Mouse (Mus musculus) central nervous system, embryonic 18 days (tissue): ENCODE data around the gene Wdr86. TPM values are rescaled to one million over a fixed set of nuclear protein-coding genes. Genes with fewer than 3 reads are reported as not detected.

Source experiments
- polyA plus RNA-seq: library from polyadenylated mRNA; depleted of rRNA; stranded (reverse); fragments of >200 nt; gene quantifications from 2 replicates; pipeline ENCODE4 v1.2.3, GENCODE M21; 2012; rRNA removed

Wdr86 gene
- 7.7 and 9.3 TPM in 2 replicates for polyA plus RNA-seq

GRCm38 (mm10) chr5:24730488-24730871 lies at the start of gene Wdr86:
Wdr86 (minus strand) TSS chr5:24730727.

GRCm38 (mm10) chr5:24757816-24758215 lies 27.3 kb upstream of the Wdr86 start, which contains the start of gene Crygn:
Crygn (minus strand) TSS chr5:24758008.

GRCm38 (mm10) chr5:24685366-24686093 lies 45.0 kb downstream of the Wdr86 start, which contains the start of gene Nub1:
Nub1 (plus strand) TSS chr5:24685532.

Other genes with a start within 250 kb of the Wdr86 start
- 0.96 and 2.0 TPM in 2 replicates for gene Gbx1, start 203.5 kb downstream of the Wdr86 start, polyA plus RNA-seq
- 0.16 and 0.27 TPM in 2 replicates for gene Asb10, start 189.7 kb downstream of the Wdr86 start, polyA plus RNA-seq
- gene 4931409K22Rik, start 173.9 kb downstream of the Wdr86 start, polyA plus RNA-seq: 0.21 and 0.35 TPM in 2 replicates
- 62.6 and 63.3 TPM in 2 replicates for gene Abcf2, start 153.3 kb downstream of the Wdr86 start, polyA plus RNA-seq
- gene Chpf2, start 144.0 kb downstream of the Wdr86 start, polyA plus RNA-seq: 21.5 and 22.6 TPM in 2 replicates
- gene Smarcd3, start 106.3 kb downstream of the Wdr86 start, polyA plus RNA-seq: 235 and 240 TPM in 2 replicates
- 66.7 and 72.6 TPM in 2 replicates for gene Nub1, start 45.2 kb downstream of the Wdr86 start, polyA plus RNA-seq
- 0.75 TPM in 1 of 2 replicates, not detected in the other for gene Crygn, start 27.3 kb upstream of the Wdr86 start, polyA plus RNA-seq
- 109 and 112 TPM in 2 replicates for gene Rheb, start 111.9 kb upstream of the Wdr86 start, polyA plus RNA-seq